ENCODE assay signal across 9 mouse cellular contexts in the genomic region with DNA sequence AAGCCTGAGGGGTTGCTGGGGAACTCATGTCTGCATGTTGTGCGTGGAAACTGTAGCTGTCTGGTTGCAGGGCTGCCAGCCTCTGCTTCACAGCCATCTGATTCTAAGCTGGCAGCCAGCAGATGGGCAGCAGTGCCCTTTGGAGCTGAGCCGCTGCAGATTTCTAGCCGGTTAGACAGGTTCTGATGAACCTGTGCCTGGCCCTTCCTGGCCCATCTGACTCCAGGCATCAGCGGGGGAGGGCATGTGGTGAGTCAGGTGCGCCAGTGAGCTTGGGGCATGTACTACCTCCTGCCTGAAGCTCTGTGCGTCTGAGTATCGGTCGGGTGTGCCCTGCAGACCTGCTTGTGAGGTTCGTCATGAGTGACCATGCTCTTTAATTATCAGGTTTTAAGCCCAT. TPM values are rescaled to one million over a fixed set of nuclear protein-coding genes. Genes with fewer than 3 reads are reported as not detected.
DNase-seq lines count a peak whose midpoint lies in the region; ATAC-seq and TF ChIP-seq lines count a peak whose summit lies in the region.
"Had no signal": no experiment of that assay in that cellular context is flagged by ENCODE, and none has a peak within 500 bp of the region (broad histone marks: within the 10 kb centered on the region; RNA-seq: fewer than 3 reads in every experiment).

No protein-coding gene starts in this region.

- no peak for TF ChIP-seq CTCF in spleen, adult 2 months (IDR thresholded peaks at IDR 0.05; ENCODE audit: extremely low read depth, insufficient read depth, insufficient read length, insufficient replicate concordance)

- peak overlapping the region; percentile 53; the same call in 1 of the 2 replicates for H3K27ac ChIP-seq in spleen, adult 2 months (ENCODE audit: insufficient read depth, low read length)
- H3K27ac ChIP-seq in liver, embryonic 16.5 days (ENCODE audit: low read length): peak overlapping the region; percentile 84

- no peaks in the 10 kb centered on the region for H3K9me3 ChIP-seq in liver, embryonic 16.5 days (replicated peaks; ENCODE audit: control insufficient read depth, low read length)
- H3K9me3 ChIP-seq: limb, embryonic 13.5 days had no signal

- H3K4me2 ChIP-seq in liver, embryonic 16.5 days (ENCODE audit: low read depth, low read length): peak overlapping the region; percentile 46
- H3K4me2 ChIP-seq: limb, embryonic 13.5 days had no signal

- TF ChIP-seq POLR2A in spleen, adult 2 months (IDR thresholded peaks at IDR 0.05; ENCODE audit: low read depth, low read length): no peak

- H3K9ac ChIP-seq in liver, embryonic 16.5 days (ENCODE audit: low read depth, low read length): peak overlapping the region; percentile 41
- H3K9ac ChIP-seq: limb, embryonic 13.5 days had no signal

- H3K36me3 ChIP-seq in spleen, adult 2 months (ENCODE audit: control insufficient read depth, insufficient read depth, low read length): no peaks in the 10 kb centered on the region
- H3K36me3 ChIP-seq in liver, embryonic 16.5 days (ENCODE audit: control insufficient read depth, insufficient read depth): peaks cover 2% of the 10 kb centered on the region

- H3K4me3 ChIP-seq in spleen, adult 2 months (ENCODE audit: extremely low read depth, insufficient read depth, insufficient read length): no peak overlapping the region
- 0 out of 2 replicates have a peak overlapping the region, but pooled peaks have one; percentile 11 for H3K4me3 ChIP-seq in liver, embryonic 16.5 days (ENCODE audit: low read depth, low read length)
- H3K4me3 ChIP-seq: limb, embryonic 13.5 days had no signal

- no peaks in the 10 kb centered on the region for H3K27me3 ChIP-seq in spleen, adult 2 months (ENCODE audit: control insufficient read depth, insufficient read depth, low read length)
- no peaks in the 10 kb centered on the region for H3K27me3 ChIP-seq in liver, embryonic 16.5 days (ENCODE audit: control insufficient read depth, insufficient read depth, low read depth, low read length)
- H3K27me3 ChIP-seq: limb, embryonic 13.5 days had no signal

- H3K4me1 ChIP-seq in spleen, adult 2 months (ENCODE audit: control insufficient read depth, insufficient read depth, insufficient read length): 0 out of 2 replicates have a peak, but pooled peaks cover 2% of the 10 kb centered on the region
- H3K4me1 ChIP-seq in liver, embryonic 16.5 days (ENCODE audit: control insufficient read depth, low read depth, low read length): peaks cover 55% of the 10 kb centered on the region

- 88% methylated on average over 9 of the region's 9 CpGs for WGBS in spleen, adult 2 months
- 73% methylated on average over 9 of the region's 9 CpGs for WGBS in liver, embryonic 16.5 days (ENCODE audit: insufficient replicate concordance)

- no peak for ATAC-seq in liver, embryonic 16.5 days (ENCODE audit: low read depth)

- peak; percentile 54 for DNase-seq in adrenal gland, adult 2 months
- DNase-seq in adrenal gland, adult 8-10 months: no peak
- no peak for DNase-seq in spleen, adult 2 months (ENCODE audit: low read depth in 1 of 2, low spot score in 2 of 2)
- DNase-seq in spleen, postnatal 14 days (ENCODE audit: low spot score in 2 of 2): no peak
- peak; percentile 63 for DNase-seq in kidney, adult 18-20 months
- DNase-seq in embryo, embryonic 11 days: no peak
- DNase-seq in right cerebral cortex, postnatal 14 days: no peak

RNA-seq across cellular contexts. Expression of gene Zfp750, which starts 24.8 kb away (rescaled TPM):
- under 1 TPM in 1 of 2 experiments, not detected in 1; 0.72 TPM for total RNA-seq in adrenal gland, adult 2 months (2021)
- 0.33 and 0.72 TPM in 2 replicates for polyA plus RNA-seq in adrenal gland, adult 2 months (2012; rRNA removed)
- under 1 TPM in 2 of 4 experiments, not detected in 2; 0.59 to 0.73 TPM for total RNA-seq in adrenal gland, adult 8-10 months (2022)
- 0.04 and 0.11 TPM in 2 replicates for polyA plus RNA-seq in spleen, adult 2 months (2012; rRNA removed)
- polyA plus RNA-seq in liver, embryonic 16.5 days (2015; fragmentation: Nextera tagmentation; extraction: Ambion mirVana): 1.3 and 1.8 TPM in 2 replicates

Comparison
In these comparisons a context has a peak if more than half of its experiments do, and no peak if none do; other contexts are left out.
1. DNase-seq: peak in adrenal gland, adult 2 months (single experiment) and kidney, adult 18-20 months (single experiment); none in adrenal gland, adult 8-10 months (single experiment), spleen, adult 2 months (0 of 2), spleen, postnatal 14 days (0 of 2), embryo, embryonic 11 days (single experiment) and right cerebral cortex, postnatal 14 days (single experiment).